Mouse (Mus musculus): ENCODE measurements at regions not wholly inside any gene's neighbourhood (a gene's known extent, or its start where the extent isn't known, plus 50 kb on each side); places are given as distances from the start of the nearest gene placed in this dataset.

DNA sequence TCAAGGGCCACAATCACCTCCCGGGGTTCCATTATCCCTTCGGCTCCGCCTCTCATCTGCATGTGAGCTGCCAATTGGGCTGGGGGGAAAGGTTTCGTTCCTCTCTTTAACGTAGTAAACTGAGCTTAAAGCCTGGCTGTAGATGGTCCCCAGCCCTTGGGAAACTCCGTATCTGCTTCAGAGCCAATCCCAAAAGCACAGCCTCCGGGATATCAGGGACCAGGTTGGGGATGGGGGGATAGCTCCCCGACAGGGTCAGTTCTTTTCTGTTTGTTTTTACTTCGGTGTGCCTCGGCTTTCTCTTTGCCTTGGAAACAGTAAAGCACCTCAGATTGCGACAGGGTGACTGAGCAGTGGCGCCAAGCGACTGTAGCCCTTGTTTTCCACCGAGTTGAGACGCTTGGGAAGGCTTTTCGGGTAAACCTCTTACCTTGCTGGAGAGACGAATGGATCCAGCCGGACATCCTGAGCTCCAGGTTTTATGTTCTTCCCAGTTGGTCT is 64.5 kb downstream of the Tfap2c start:
- no peak for DNase-seq

DNA sequence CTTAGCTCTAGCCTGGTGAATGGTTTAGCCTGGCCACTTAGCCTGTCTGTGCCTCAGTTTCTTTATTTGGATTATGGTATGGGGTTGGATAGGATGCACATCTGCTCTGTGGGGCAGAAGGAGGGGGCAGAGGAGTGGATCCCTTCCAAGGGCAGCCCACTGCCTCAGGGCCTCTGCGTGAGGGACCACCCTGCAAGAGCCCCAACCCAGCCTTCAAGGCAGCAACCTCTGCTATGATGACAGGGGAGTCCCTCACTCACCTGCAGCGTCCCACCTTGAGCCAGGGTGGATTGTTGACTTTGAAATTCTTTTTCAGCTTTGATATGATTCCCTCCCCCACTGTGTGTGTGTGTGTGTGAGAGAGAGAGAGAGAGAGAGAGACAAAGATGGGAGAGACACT is 65.8 kb downstream of the Tfap2c start:
- DNase-seq = no peak

DNA sequence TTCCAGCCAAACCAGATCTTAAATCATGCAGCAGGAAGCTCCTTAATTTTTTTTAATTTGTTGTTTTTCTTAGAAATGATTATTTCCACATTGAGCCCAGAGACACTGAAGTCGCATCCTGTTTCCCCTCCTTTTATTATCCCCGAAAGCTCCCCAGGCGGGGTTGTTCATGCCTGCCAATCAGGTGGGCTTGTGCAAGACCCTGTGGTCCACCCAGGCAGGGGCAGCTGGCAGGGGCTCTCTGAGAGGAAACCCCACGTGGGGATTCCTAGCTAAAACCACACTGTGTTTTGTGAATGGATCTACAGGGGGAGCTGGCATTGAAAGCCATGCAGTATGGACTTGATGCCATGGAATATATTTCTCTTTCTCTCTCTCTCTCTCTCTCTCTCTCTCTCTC is 66.2 kb downstream of the Tfap2c start:
- no peak for DNase-seq

DNA sequence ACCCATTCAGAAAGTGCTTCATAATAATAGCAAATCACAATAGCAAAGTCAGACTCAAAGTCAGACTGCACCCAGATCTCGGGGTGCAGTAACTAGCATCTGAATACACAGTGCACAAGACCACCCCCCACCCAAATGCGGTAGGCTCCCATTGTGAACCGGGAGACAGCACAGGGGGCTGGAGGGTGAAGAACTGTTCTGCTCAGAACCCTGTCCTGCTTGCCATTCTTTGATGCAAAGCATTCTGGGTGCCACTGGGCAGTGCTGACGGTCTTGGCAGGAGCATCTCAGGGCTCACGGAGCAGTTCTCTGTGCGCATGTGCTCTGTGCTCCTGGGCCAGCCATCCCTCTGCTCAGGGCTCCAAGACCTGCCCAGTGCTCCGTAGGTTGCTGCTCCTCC is 69.8 kb downstream of the Tfap2c start:
- DNase-seq = no peak

DNA sequence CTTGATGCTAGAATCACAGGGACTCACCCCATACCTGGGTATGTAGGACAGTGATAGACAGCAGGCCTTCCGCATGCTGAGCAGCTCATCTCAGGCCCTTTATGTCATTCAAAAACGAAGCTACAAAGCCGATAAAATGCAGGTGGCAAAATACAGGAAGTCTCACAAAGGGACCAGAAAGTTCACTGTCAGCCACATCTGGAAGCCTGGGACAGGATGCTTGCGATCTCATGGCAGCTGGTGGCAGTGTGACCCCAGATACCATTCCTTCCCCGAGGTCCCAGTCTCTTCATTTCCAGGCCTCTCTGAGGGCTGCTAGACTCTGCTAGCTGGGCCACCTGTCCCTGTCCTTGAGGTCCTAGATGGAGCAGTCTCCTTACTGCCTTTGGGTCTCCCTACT is 70.6 kb downstream of the Tfap2c start:
- no peak for DNase-seq

DNA sequence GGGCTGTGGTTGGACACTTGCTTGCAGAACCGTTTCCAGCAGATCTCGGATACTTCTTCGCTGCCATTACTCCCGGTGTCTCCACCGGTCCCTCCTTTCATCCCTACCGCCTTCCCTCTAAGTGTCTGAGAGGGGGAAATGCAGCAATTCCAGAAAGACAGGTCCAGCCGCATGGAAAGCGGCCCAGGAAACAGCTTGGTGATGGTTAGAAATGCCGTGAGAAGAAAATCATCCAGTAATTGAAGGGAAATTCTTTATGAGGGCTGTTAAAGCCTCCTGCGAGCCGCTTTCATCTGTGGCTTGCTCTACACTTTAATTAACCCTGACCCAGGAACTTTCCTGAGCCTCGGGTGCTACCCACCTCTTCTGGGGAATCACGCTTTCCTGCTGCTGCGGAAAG is 74.3 kb downstream of the Tfap2c start:
- no peak for DNase-seq

DNA sequence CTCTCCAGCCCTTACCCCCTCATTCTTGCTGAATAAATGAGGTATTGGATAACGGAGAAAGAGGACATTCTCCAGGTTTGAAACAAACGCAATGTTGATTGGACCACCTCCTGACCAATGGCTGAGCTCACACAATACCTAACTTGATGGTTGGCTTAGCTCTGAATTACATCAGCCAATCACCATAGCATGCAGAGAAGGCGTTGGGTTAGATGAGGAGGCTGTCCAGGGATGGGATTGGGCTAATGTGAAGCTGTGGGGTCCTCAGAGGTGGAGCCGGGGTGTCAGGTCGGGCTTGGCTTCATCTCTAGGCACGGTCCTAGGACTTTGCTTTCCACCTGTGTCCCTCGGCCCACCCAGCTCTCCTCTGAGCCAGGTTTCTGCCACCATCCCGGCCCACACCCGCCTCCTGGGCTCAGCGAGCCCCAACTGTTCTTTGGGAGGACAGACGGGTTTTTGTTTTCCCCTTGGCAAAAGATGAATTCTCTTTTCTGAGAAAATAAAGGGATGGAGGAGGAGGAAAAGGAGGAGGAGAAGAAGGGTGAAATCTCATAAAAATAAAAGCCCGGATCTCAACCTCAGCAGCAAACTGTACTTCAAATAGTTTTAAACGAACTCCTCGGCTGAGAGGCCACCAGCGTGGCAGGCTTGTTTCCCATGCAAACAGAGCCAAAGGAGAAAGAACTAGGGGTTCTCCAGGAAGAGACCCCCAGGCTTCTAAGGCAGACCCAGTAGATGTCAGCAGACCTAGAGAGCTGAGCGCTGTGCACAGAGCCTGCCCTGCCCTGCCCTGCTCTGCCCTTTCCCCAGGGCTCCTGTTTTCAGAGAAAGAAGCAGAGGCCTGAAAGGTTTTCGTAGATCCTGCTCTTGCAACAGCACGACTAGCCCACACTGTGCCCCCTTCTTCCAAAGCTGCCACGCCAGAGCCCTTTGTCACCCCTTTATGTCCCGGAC is 78.2 kb downstream of the Tfap2c start:
- no peak for DNase-seq

DNA sequence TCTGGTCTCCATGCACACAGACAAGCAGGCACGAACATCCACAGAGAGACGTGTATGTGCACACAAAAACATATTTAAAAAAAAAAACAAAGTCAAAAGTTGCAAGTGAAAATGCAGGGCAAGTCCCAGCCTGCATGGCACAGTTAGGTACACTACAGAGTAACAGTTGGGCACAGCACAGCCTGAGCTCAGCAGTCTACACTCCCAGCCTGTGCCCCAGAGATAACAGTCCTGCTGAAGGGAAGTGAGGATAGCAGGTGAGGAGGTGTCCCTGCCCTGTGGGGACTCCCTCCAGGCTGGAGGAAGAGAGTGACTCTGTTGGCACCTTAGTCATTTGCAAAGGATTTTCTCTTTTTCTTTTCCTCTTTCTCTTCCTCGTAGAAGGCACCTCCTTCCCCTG is 80.9 kb downstream of the Tfap2c start:
- no peak for DNase-seq

DNA sequence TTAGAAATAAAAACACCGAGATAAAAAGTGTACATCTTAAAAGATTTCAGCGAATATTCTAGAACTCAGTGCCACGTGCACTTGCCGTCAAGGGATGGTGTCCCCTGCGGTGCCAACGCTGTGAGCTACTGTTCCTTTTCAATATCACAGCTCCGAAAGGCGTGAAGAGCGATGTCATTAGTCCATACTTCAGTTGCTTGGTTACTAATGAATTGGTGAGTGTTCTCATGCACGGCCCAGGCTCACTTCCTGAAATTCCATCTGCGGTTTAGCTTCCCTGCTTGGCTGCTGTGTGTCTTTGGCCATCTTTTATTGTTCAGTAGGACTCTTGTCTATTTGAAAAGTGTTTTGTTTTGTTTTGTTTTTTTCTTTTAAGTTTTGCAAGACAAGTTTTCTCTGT is 93.2 kb downstream of the Tfap2c start:
- no peak for DNase-seq

DNA sequence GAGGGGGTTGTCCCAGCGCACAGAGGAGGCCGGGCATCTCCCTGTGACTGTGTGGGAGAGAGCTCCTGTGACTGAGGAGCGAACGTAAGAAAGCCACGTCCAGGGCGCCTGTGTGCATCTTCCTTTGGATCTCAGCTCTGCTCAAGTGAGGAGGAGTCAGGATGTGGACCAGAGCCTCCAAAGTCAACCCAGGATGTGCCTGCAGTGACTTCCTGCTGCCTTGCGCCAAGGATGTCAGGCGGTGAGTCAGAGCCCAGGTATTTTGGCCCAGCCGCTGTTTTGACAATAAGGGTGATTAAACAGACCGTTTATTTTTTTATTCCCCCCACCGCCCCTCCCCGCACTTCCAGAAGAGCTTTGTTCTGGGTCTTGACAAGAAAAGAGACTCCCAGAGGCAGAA is 94.5 kb downstream of the Tfap2c start:
- no peak for DNase-seq

DNA sequence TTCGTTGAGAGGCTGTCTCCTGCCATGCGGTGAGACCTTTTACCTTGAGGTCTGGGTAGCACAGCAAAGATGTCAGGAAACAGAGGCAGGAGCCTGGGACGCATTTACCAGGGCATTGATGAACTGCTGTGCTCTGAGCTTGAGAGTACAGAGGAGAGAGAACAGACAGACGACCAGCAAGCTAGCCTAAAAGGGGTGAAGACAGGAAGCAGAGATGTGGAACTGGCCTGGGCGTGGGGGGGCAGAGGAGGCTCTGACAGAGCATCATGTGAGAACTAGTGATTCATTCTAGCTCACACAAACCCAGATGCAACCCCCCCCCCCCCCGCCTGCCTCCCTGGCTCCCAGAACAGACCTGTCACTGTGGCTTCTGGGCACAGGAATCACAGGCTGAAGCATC is 95.1 kb downstream of the Tfap2c start:
- DNase-seq = no peak

DNA sequence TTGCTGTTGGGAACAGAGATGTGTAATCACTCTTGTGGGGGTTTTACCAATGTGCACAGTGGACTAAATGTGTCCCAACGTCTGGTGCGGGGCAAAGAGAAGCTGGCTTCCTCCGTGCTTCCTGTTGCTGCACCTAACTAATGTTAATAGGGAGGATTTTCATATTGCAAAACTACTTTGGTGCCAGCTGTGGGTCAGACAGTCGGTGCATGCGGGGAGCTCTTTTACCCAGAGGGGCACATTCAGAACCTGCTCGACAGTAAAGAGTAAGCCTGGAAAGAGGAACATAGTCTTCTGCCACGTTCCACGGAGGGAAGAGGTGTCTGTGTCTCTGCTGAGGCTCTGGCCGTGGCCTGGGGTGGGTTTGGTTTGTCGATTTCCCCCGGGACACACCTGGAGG is 98.7 kb downstream of the Tfap2c start:
- no peak for DNase-seq

DNA sequence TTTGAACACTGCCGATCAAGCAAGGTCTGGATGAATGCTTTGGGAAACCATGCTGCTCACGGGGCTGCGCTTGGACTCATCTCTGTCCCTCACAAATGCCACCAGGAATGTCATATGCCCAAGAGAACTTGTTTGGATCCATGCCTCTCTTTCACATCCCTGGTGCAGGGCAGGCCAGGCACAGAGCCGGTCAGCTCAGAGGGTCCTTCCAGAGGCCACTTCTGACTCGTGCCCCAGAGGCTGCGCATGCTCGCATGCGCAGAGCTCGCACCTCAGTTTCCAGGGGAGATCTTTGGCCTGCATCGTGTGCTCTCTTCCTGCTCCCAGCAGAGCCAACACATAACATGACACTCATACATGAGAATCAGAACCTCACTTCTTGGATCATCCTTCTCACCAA is 111.1 kb downstream of the Tfap2c start:
- no peak for DNase-seq

DNA sequence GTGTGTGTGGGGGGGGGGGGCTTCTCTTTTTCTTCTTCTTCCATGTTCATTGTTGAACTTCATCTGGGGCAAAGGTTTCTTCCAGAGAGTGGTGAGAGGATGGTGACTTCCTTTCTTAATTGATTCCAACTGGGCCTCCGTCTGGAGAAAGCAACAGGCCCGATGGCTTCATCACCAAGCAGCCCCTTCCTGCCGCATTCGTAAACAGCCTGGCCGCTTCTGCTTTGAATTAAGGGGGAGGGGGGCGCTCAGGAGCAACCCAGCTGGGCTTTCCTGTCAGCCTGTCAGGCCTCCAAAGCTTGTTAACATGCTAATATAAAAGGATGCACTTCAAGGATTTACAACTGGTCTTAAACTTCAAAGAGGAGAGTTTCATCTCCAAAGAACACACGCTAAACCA is 111.5 kb downstream of the Tfap2c start:
- no peak for DNase-seq

DNA sequence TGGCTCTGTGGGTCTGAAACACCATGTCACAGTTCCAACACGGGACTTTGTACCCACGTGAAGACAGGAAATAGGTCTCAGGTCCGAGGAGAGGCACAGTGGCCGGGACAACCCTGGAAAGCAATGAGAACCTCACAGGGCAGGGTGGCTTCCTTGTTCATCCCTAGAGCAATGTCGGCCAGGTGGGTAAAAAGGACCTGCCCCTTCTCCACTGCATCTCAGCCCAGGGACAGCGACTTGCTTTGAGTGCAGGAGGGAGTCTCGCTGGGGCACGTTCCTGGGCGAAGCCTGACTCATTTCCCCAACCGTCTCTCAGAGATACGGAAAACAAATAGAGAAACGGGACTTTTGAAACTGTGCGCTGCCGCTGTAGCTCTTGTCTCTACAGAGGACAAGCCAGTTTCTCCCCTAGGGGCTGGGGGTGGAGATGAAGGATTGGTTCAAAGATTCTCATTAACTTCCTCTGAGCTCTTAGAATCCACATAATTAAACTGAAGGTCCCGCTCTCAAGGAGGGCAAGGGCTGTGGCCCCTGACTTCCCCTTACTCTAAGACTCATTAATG is 112.1 kb downstream of the Tfap2c start:
- no peak for DNase-seq

DNA sequence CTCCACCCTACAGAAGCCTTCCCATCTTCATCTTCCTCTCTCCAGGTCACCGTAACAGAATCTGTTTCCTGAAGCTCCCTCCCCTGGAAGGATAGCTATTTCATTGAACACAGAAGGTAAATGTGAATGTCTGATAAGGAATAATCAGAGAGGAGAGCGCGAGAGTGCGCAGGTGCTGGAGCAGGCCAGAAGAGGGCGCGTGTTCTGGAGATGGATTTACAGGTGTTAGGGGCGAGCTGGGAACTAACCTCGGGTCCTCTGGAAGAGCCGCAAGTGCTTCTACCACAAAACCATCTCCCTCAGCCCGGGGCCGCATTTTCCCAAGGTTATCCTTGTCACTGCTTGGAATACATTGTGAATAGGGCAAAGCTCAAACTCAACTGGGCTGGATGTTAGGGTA is 112.8 kb downstream of the Tfap2c start:
- DNase-seq = no peak

DNA sequence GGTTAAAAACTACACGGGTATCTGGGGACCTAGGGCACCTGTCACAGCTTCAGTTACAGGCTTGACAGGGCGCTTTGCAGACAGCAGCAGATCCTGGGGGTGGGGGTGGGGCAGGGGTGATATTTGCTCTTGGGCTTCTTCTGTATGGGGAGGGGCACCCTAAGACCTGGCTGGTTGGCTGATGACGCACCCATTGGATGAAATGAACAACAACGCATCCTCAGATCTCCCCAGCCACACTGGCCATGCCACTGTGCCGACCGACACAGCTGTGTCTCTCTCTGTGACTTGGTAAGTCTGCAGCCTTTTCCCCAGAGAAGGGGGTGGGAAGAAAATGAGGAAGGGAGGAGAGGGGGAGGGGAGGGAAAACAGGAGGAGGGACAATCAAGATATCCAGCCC is 114.3 kb downstream of the Tfap2c start:
- no peak for DNase-seq

DNA sequence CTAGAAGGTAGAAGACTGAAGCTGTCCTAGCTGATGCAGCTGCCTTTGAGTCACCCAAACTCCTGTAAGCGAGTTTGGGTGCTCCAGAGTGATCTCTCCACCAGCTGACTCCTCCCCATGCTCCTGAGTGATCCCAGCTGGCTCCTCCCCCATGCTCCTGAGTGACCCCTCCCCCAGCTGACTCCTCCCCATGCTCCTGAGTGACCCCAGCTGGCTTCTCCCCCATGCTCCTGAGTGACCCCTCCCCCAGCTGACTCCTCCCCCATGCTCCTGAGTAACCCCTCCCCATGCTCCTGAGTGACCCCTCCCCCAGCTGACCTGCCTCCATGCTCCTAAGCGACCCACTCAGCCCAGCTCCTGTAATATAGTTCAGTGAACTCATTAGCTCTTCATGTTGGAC is 123.7 kb downstream of the Tfap2c start:
- no peak for DNase-seq

DNA sequence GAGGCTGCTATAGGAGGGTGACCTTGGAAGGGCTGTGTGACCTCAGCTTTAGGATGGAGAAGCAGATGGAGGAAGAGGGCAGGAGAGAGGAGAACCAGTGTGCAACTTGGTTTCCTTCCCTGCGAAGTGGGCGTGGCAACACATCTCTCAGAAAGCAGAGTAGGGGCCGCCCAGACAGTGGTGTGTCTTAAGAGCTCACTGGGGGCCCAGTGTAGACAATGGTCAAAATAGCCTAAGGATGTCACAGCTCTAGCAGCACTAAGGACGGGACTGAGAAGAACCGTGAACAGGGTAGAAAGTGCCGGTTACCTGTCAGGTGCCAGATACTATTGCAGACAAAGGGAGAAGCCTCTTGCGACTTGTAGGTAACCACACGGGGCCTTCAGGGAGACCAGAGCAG is 125.2 kb downstream of the Tfap2c start:
- DNase-seq = no peak

DNA sequence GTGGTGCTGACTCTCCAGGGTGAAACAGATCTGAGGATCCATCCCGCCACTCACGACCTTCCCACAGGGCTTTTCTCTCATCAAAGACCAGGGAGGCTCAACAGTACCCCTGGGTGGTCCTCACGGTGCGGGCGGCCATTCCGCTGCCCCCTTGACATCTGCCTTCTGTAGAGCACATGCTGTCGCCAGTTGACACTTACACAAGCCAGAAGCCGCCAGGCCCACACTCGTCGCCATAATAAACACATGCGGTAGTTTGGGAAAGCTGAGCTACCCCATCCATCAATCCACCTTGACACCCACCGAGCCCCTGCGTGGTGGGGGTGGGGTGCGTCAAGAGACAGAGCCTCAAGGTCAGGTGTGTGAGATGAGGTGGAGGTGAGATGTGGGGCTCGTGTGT is 125.7 kb downstream of the Tfap2c start:
- no peak for DNase-seq

DNA sequence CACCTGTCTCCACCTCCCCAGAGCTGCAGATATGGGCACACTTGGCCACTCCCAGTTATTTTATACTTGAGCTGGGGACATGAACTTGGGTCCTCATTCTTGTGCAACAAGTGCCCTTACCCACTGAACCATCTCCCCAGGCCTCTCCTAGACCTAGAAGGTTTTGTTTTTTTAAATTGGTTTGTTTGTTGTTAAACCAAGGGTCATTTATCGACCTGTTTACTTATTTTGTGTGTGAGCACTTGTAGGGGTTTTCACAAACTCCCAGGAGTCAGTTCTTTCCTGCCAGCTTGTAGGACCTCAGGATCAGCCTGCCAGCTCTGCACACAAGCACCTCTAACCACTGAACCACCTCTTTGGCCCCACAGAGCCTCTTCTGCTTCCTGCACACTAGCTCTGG is 140.8 kb downstream of the Tfap2c start:
- no peak for DNase-seq

DNA sequence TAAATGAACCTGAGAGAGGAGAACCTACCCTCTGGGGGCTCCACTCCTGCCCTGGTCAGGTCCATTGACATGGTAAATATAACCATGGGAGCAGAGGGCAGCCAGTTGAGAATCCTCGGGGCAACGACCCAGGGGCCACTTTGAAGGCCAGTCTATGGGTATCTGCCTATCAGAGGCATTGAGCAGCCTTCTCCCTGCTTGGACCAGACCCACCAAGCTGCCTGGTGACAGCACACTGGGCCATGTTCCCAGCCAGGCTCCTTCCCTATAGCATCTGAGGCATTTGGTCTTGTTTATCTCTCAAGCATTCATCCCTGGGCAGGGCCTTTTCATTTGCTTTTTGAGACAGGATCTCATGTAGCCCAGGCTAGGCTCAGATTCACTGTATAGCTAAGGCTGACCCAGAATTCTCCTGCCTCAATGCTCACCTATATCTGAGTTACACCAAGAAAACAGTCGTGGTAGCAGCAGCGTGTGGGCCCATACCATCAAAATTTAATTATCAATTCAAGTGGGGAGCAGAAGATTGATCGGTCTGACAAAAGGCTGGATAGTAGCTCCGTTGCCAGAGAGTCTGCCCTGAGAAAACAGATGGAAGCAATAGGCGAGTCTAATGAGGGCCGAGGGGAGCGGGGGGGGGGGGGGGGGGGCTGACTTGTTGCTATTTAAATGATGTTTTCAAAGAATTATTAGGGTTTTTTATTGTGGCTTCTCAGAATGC is 141.7 kb downstream of the Tfap2c start:
- no peak for DNase-seq

DNA sequence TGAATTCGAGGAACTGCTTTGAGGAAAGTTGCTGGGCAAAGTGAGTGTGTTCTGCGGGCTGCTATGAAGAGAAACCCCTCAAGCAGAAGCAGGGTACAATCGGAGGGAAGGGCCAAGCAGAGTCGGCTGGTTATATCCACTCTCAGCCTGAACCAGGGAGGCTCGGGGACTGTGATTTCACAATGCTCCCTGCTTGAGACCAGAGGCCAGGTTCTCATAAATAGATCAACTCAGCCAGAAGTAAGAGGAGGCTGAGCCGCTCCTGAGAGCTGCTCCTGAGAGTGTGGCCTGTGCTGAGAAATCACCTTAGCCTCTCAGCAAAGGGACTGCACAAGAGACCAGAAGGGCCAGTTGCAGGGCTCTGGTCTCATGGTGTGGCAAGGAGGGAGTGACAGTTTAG is 149.6 kb downstream of the Tfap2c start:
- DNase-seq = no peak

DNA sequence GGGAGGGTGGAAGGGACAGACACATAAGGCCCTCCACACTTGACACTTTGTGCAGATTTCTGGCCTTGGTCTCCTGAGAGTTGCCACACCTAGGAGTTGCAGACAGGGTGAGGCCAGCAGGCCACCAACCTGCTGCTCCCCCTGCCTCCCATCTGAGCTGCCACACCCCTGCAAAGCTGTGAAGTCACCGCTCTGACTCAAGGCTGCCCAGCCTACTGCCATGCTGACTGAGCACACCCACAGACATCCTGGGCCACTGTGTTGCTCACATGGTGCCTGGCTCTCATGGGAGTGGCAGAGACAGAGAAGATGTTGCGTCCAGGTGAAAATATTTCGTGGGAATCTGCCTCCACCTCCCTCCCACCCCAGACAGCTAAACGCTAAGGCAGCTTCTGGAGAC is 150.3 kb downstream of the Tfap2c start:
- DNase-seq = no peak

All from kidney, adult 18-20 months (tissue).